Mouse (Mus musculus): ENCODE results near the gene Srgap1.

The Srgap1 gene

DNA sequence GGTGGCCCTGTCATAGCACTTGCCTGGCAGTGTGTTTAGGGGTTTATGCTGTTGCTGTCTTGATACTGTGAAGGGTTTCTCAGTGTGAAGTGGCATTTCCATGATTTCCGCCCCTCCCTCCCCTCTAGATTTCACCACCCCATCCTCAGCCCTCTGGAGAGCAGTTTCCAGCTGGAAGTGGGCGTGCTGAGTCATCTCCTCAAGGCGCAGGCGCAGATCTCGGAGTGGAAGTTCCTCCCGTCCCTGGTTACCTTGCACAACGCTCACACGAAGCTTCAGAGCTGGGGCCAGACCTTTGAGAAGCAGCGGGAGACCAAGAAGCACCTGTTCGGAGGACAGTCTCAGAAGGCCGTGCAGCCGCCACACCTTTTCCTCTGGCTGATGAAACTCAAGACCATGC, 296.9 kb downstream of the Srgap1 start:
- no peak for DNase-seq

DNA sequence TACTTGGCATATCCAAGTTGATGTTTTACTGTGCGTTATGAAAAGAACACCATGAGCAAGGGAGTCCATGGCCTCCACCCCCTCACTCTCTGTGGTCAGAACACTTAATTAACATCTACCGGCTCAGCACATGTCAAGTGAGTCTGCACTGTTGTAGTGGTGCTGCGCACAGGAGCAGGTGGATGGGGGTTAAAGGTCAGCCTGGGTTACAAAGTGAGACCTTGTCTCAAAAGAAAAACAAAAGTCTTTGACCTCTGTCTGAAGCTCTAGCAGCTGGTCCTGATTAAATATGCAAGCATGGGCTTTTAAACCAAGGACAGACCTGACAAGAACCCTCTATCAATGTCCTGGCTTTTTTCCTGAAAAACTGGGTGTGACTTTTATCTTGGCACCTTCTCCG, 304.8 kb downstream of the Srgap1 start:
- DNase-seq: no peak

DNA sequence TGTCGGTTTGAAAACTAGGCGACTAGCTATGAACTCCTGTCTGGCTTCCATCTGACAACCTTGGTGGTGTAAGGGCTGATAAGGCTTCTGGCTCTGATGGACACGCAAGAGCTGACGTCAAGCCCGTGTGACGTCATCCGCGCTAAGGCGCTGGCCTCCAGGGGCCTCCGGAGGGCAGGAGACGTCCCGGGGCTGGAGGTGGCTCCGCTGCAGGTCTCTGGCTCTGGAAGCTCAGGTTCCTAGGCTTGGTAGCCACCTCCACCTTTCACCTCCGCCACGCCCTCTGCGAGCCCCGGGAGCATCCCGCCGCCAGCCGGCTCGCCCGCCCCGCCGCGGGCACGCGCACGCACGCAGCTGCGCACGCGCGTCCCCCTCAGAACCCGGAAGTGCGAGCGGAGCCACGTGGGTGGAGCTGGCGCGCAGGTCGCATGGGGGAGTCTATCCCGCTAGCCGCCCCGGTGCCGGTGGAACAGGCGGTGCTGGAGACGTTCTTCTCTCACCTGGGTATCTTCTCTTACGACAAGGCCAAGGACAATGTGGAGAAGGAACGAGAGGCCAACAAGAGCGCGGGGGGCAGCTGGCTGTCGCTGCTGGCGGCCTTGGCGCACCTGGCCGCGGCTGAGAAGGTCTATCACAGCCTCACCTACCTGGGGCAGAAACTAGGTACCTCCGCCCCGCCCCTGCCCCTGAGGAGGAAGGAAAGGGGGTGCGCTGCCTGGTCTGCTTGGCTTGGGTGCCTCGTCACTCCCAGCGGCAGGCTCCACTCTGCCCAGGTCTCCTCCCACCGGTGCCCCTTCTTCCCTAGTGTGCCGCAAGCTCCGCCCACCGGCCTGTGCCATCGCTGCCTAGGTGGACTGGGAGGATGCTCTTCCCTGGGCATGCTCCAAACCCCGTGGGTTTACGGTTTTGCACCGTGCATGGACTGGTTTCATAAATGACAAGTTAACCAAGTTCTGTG, 307.3 kb downstream of the Srgap1 start, which contains the start of gene BC048403:
TSS of gene BC048403 (plus strand) at position 390 of the 958 bp plus-strand sequence.
- DNase-seq: peak; percentile 90

DNA sequence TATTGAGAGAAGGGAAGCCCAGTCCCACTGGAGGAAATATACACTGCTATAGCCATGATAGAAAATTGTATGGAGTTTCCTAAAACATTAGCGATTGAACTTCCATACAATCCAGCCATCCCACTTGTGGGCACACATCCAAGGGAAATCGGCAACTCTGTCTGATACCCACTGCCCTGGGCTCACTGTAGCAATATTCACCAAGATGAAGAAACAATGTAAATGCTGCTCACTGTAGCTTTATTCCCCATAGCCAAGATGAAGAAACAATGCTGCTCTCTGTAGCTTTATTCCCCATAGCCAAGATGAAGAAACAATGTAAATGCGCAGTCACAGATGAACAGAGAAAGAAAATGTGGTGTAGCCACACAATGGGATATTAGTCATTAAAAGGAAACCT, 309.9 kb downstream of the Srgap1 start:
- no peak for DNase-seq

DNA sequence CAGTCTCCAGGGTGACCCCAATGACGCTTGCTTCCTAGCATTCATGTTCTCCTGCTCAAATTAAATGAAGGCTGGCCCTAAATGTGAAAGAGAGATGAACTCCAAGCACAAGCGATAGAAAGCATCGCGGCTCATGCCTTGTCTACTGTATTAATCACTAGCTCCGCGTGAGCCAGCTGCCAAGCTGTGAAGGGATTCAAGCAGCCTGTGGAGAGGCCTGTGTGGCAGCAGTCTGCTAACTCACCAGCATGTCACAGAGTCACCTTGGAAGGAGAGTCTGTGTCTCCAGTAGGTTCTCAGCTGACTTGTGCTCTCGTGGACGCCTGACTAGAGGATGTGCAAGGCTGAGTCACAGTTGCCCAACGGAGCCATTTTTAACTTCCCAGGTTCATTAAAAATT, 314.6 kb downstream of the Srgap1 start:
- DNase-seq: no peak

DNA sequence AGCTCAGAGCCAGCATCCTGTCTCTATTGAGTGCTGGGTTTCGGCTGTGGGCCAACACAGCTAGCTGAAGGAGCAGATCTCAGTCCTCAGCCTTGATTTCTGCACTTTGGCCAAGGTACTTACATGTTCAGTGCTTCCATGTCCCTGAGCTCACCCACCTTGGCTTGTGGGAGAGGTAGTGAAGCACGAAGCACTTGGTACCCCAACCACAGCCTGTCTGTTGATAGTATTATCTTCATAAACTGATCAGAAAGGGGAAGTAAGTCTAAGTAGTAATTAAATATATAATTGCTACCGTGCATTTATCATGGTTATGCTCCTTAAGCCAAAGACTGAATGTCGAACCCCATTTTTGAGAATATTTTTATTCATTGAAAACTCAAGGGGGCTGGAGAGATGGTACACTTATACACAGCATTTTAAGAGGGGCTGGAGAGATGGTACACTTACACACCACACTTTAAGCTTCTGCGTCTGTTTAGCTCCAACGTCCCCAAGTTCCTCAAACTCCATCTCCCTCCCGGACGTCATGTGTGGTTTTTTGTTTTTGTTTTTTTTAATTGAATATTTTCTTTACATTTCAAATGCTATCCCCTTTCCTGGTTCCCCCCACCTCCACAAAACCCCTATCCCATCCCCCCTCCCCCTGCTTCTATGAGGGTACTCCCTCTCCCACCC, 315.9 kb downstream of the Srgap1 start:
- no peak for DNase-seq

Measured in thymus, postnatal 25 days (tissue).